Mouse (Mus musculus) kidney, adult 2 months (tissue): Measurements from ENCODE around the gene Plekhb2.

Experiments
- CTCF ChIP-seq: fragments of 200-500 bp; conservative IDR thresholded peaks from 2 replicates; pipeline ENCODE4 v1.5.1; 2011; ENCODE audit warnings: low read depth, mild to moderate bottlenecking, control low read depth, low read length, moderate library complexity, mixed read lengths; ENCODE audit not compliant: insufficient read depth, insufficient read length
- POLR2A ChIP-seq: fragments of 200-500 bp; IDR thresholded peaks from one replicate; pipeline ENCODE4 v1.6.1; 2011; ENCODE audit warnings: low read depth, low read length, control low read depth

GRCm38 (mm10) chr1:34853786-34854185, 4.0 kb downstream of the Plekhb2 start:
- TF ChIP-seq POLR2A, result no peak
- no peak for TF ChIP-seq CTCF
